Mouse (Mus musculus) CD4-positive, CD25-positive, alpha-beta regulatory T cell (primary cell): ENCODE results near the gene 6720489N17Rik. TPM values are rescaled to one million over a fixed set of nuclear protein-coding genes. Genes with fewer than 3 reads are reported as not detected.

ENCODE experiments used
- polyA plus RNA-seq: library from polyadenylated mRNA; unstranded; fragments of 100-300 nt; shearing (Covaris generic); gene quantifications from one replicate; pipeline ENCODE4 v1.2.1, GENCODE M21; 2017

Gene 6720489N17Rik
- polyA plus RNA-seq: 2.0 TPM

DNA sequence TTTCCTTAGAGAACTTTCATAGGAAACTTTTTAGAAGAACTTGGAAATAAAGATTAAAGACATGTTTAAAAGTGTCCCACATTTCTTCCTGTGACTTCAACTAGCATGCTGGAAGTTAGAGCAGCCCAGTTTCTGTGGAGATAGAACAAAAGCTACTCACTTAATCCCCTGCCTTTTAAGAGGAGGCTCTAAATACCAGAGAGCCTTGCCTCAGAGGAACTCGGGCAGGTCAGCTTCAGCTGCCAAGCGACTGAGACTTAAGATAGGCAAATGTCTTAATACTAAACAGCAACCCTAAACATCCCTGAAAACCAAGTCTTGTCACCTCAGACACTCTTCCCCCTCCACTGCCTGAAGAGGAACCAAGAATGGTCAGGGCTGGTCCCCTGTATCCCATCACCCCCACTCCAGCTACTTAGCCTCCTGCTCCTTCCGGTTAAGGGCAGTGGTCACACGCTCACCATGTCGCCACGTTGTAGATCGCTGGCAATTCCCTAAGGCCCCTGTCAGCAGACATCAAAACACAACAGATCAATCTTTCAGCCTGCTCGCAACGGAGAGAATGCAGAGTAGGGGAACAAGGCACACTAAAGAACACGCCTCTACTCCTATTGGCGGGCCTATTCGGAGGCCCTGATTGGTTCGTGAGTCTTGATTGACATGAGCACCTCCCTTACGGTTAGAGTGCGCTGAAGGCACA is at the start of gene 6720489N17Rik:
TSS of gene 6720489N17Rik (minus strand) at position 606 of the 700 bp plus-strand sequence.

DNA sequence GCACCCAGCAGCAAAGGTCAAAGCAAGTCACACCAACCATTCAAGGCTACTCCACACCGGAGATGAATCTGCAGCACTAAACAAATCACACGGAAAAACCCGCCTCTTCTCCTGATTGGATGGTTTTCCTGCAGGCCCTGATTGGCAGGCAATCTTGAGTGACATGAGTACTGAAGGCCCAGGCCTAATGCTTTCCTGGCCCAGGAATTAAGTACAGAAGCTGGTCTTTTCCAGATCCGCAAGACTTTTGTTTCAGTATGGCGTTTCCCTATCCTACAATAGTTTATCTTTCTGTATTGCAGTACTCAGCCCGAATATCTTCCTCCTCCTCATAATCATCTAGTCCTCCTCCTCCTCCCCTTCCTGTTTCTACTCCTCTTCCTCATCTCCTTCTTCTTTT is 52.9 kb downstream of the 6720489N17Rik start, which contains the start of gene Zfp934:
TSS of gene Zfp934 (minus strand) at position 101 of the 400 bp plus-strand sequence.

DNA sequence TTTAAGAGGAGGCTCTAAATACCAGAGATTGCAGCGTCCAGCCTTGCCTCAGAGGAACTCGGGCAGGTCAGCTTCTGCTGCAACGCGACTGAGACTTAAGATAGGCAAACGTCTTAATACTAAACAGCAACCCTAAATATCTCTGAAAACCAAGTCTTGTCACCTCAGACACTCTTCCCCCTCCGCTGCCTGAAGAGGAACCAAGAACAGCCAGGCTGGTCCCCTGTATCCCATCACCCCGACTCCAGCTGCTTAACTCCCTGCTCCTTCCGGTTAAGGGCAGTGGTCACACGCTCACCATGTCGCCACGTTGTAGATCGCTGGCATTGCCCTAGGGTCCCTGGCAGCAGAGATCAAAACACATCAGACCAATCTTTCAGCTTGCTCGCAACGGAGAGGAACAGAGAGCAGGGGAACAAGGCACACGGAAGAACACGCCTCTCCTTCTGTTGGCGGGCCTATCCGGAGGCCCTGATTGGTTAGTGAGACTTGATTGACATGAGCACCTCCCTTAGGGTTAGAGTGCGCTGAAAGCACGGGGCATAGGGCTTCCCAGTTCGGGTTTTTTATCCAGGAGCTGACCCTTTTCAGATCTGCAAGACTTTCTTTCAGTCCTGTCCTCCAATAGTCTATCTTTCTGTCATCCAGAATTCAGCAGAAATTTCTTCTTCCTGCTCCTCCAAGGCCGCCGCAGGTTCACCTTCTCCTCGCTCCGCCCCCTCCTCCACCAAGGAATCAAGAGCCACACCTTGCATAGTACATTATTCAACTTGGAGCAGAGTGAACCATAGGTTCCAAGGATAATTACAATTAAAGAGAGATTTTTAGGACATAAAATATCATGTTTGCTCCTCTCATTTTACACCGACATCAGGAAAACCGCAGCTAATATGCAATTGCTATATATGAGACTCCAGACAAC is 65.5 kb downstream of the 6720489N17Rik start, which contains the start of gene Zfp935:
TSS of gene Zfp935 (minus strand) at position 323 of the 922 bp plus-strand sequence.

Other genes starting within 250 kb of the 6720489N17Rik start
- gene Gm3604, start 241.0 kb downstream of the 6720489N17Rik start, polyA plus RNA-seq: 3.7 TPM
- 13.2 TPM for gene Gm49359, start 157.3 kb downstream of the 6720489N17Rik start, polyA plus RNA-seq
- gene Zfp935, start 65.7 kb downstream of the 6720489N17Rik start, polyA plus RNA-seq: not detected
- gene Zfp934, start 53.0 kb downstream of the 6720489N17Rik start, polyA plus RNA-seq: 8.5 TPM
- 13.3 TPM for gene Platr25, start 136.5 kb upstream of the 6720489N17Rik start, polyA plus RNA-seq
- 4.1 TPM for gene Gm5141, start 161.6 kb upstream of the 6720489N17Rik start, polyA plus RNA-seq
- not detected for gene Fbp2, start 234.2 kb upstream of the 6720489N17Rik start, polyA plus RNA-seq